Comparison of ENCODE assay signal across 31 mouse cellular contexts in the genomic region with DNA sequence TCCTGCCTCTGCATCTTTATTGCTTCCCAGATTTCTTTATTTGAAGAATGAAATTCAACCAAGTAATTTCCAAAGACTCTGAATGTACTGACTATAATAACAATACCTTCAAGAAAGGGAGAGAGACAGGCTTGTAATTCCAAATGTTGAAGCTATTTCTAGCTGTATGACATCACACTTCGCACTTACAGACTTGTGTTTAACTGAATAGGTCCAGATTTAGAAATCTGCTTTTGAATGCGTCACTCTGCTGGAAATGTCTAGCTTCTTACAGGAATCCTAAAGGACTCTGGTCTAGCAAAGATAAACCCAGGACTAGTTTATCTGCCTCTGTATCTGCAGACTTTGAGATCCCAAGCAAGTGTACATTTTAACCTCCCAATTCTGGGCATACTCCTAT. TPM values are rescaled to one million over a fixed set of nuclear protein-coding genes. Genes with fewer than 3 reads are reported as not detected.
DNase-seq lines count a peak whose midpoint lies in the region; ATAC-seq and TF ChIP-seq lines count a peak whose summit lies in the region.
"Had no signal": no experiment of that assay in that cellular context is flagged by ENCODE, and none has a peak within 500 bp of the region (broad histone marks: within the 10 kb centered on the region; RNA-seq: fewer than 3 reads in every experiment).

No protein-coding gene starts in this region.

- WGBS in kidney, adult 2 months = 79% methylated on average over 2 of the region's 2 CpGs

- no peak for TF ChIP-seq POLR2A in kidney, adult 2 months (IDR thresholded peaks at IDR 0.05; ENCODE audit: low read depth, low read length)

- peak; percentile 70 for ATAC-seq in frontal cortex, adult (ENCODE audit: low TSS enrichment)
- ATAC-seq: forebrain, embryonic 15.5 days; Patski had no signal

- no peaks in the 10 kb centered on the region for H3K4me1 ChIP-seq in kidney, adult 2 months (ENCODE audit: control insufficient read depth, insufficient read depth, low read length)

- no peaks in the 10 kb centered on the region; the same call in 1 of the 2 replicates for H3K27me3 ChIP-seq in kidney, adult 2 months (replicated peaks; ENCODE audit: control insufficient read depth, insufficient read depth, low read length)
- H3K27me3 ChIP-seq: CH12.LX; embryonic facial prominence, embryonic 13.5 days; hindbrain, embryonic 15.5 days had no signal

- H3K36me3 ChIP-seq in kidney, adult 2 months (ENCODE audit: control insufficient read depth, insufficient read depth, low read length) = no peaks in the 10 kb centered on the region
- H3K36me3 ChIP-seq: embryonic facial prominence, embryonic 10.5 days; embryonic facial prominence, embryonic 13.5 days; forebrain, embryonic 12.5 days; forebrain, embryonic 15.5 days; G1E; heart, embryonic 12.5 days; hindbrain, embryonic 12.5 days; hindbrain, embryonic 15.5 days had no signal

- no peak for DNase-seq in frontal cortex, postnatal 36 days (ENCODE audit: low spot score in 2 of 2)
- DNase-seq in left cerebral cortex, adult 11 months (ENCODE audit: low spot score) = peak; percentile 40
- no peak for DNase-seq in left cerebral cortex, postnatal 4 days
- DNase-seq in right cerebral cortex, adult 18-20 months = peak; percentile 48
- DNase-seq in right cerebral cortex, postnatal 4 days = no peak
- no peak for DNase-seq in kidney, adult 2 months
- DNase-seq: adrenal gland, postnatal 10 days; adrenal gland, postnatal 36 days; B cell, adult 2 months; cerebellum, adult 11 months; cerebellum, adult 2 months; cerebellum, adult 9-11 months; cerebellum, postnatal 25 days; embryo, embryonic 11 days; gastrocnemius, postnatal 25 days; heart, adult 18-20 months; heart, postnatal 14 days had no signal

- no peak for TF ChIP-seq CTCF in kidney, adult 2 months (conservative IDR thresholded peaks at IDR 0.05; ENCODE audit: insufficient read depth, insufficient read length, low read depth, low read length)

- intact Hi-C loops in left cerebral cortex, postnatal 4 days (cut with DNase I) = loop anchor here (10.0 kb wide), 2 partner anchors 995 to 1045 kb away; no protein-coding TSS in a partner anchor

- H3K27ac ChIP-seq in kidney, adult 2 months (ENCODE audit: insufficient read depth, low read depth, low read length) = no peak overlapping the region
- H3K27ac ChIP-seq: embryonic facial prominence, embryonic 10.5 days; embryonic facial prominence, embryonic 13.5 days; forebrain, embryonic 12.5 days; forebrain, embryonic 15.5 days; hindbrain, embryonic 12.5 days; hindbrain, embryonic 15.5 days had no signal

- H3K4me3 ChIP-seq in kidney, adult 2 months (ENCODE audit: insufficient read depth, low read depth, low read length) = no peak overlapping the region
- H3K4me3 ChIP-seq: embryonic facial prominence, embryonic 10.5 days; embryonic facial prominence, embryonic 13.5 days; erythroblast, embryonic 14.5 days; forebrain, embryonic 12.5 days; forebrain, embryonic 15.5 days; heart, embryonic 12.5 days; hindbrain, embryonic 12.5 days; hindbrain, embryonic 15.5 days had no signal

RNA-seq across cellular contexts. Expression of a gene that starts 3.8 kb away (rescaled TPM):
- 1 to 10 TPM; 5.2 to 6.0 TPM for total RNA-seq in left cerebral cortex, postnatal 4 days (2021)
- 0.43 and 0.59 TPM in 2 replicates for polyA plus RNA-seq in kidney, adult 2 months (2012; rRNA removed)
- total RNA-seq: CH12.LX; common myeloid progenitor, adult 5-6 weeks; hematopoietic stem cell, adult 5-6 weeks had no signal
- polyA plus RNA-seq: erythroblast, embryonic 14.5 days had no signal

Comparison
In these comparisons a context has a peak if more than half of its experiments do, and no peak if none do; other contexts are left out.
1. DNase-seq: peak in left cerebral cortex, adult 11 months (single experiment) and right cerebral cortex, adult 18-20 months (single experiment); none in frontal cortex, postnatal 36 days (0 of 2), left cerebral cortex, postnatal 4 days (single experiment), right cerebral cortex, postnatal 4 days (single experiment) and kidney, adult 2 months (single experiment).